Mouse (Mus musculus): ENCODE measurements around the gene Taf1c. TPM values are rescaled to one million over a fixed set of nuclear protein-coding genes. Genes with fewer than 3 reads are reported as not detected.

The Taf1c gene
- polyA plus RNA-seq, 1 experiment from 2014 or later: 11.8 TPM

GRCm38 (mm10) chr8:119635958-119636357 is 30.9 kb upstream of the Taf1c start:
- no peak overlapping the region for H3K4me2 ChIP-seq
- no peak for ATAC-seq (ENCODE audit: low FRiP score)
- 78% methylated on average over 2 of the region's 2 CpGs for WGBS
- H3K27ac ChIP-seq (replicated peaks): no peak overlapping the region
- no peaks in the 10 kb centered on the region for H3K9me3 ChIP-seq (replicated peaks)
- no peak overlapping the region for H3K9ac ChIP-seq (replicated peaks)
- H3K4me3 ChIP-seq (replicated peaks): no peak overlapping the region
- H3K36me3 ChIP-seq: no peaks in the 10 kb centered on the region
- H3K27me3 ChIP-seq (replicated peaks): peaks cover 19% of the 10 kb centered on the region
- peaks cover 16% of the 10 kb centered on the region for H3K4me1 ChIP-seq

GRCm38 (mm10) chr8:119635378-119635777 is 30.4 kb upstream of the Taf1c start, which contains the start of gene Kcng4:
Gene Kcng4, minus strand, starts transcription at chr8:119635680.
- WGBS: 49% methylated on average over 6 of the region's 6 CpGs
- peaks cover 19% of the 10 kb centered on the region for H3K4me1 ChIP-seq
- no peaks in the 10 kb centered on the region for H3K9me3 ChIP-seq (replicated peaks)
- no peak within 1 kb of the TSS for H3K27ac ChIP-seq (replicated peaks)
- H3K9ac ChIP-seq (replicated peaks): no peak within 1 kb of the TSS
- H3K27me3 ChIP-seq (replicated peaks): peaks cover 19% of the 10 kb centered on the region
- ATAC-seq (ENCODE audit: low FRiP score): no peak
- no peak within 1 kb of the TSS for H3K4me3 ChIP-seq (replicated peaks)
- no peaks in the 10 kb centered on the region for H3K36me3 ChIP-seq
- peak within 1 kb of the TSS; percentile 2; the same call in 1 of the 2 replicates for H3K4me2 ChIP-seq

GRCm38 (mm10) chr8:119634616-119635336 is 29.8 kb upstream of the Taf1c start:
- Histone ChIP-seq H3K27ac (replicated peaks) (no peak overlapping the region), H3K9ac (replicated peaks) (no peak overlapping the region), H3K27me3 (replicated peaks) (peaks cover 19% of the 10 kb centered on the region), H3K4me3 (replicated peaks) (no peak overlapping the region), H3K9me3 (replicated peaks) (no peaks in the 10 kb centered on the region), H3K4me2 (peak overlapping the region; percentile 2; the same call in 1 of the 2 replicates), H3K36me3 (no peaks in the 10 kb centered on the region), H3K4me1 (peaks cover 16% of the 10 kb centered on the region)
- ATAC-seq (ENCODE audit: low FRiP score): no peak; the same call in 1 of the 2 replicates
- WGBS: 21% methylated on average over 14 of the region's 14 CpGs

DNA sequence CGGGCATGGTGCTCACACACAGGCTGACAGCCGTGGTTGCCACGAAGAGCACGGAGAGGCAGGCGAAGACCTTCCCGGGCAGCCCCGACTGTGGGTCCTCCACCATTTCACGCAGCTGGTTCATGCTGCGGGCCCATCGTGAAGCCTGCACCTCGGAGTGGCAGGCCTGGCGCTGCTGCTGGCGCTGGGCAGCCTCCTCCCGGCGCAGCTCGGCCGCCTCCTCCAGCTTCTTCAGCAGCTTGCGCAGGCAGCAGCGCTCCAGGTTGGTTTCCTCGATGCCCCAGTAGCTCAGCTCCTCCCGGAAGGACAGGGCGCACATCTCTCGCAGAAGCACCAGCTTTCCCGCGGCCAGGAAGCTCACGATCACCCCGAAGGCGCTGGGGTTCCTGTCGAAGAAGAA is 27.9 kb upstream of the Taf1c start:
- H3K27me3 ChIP-seq (replicated peaks): peaks cover 19% of the 10 kb centered on the region
- no peaks in the 10 kb centered on the region for H3K9me3 ChIP-seq (replicated peaks)
- H3K9ac ChIP-seq (replicated peaks): no peak overlapping the region
- ATAC-seq (ENCODE audit: low FRiP score): no peak
- H3K27ac ChIP-seq (replicated peaks): no peak overlapping the region
- 53% methylated on average over 29 of the region's 29 CpGs for WGBS
- H3K36me3 ChIP-seq: no peaks in the 10 kb centered on the region
- H3K4me2 ChIP-seq: no peak overlapping the region
- peaks cover 16% of the 10 kb centered on the region for H3K4me1 ChIP-seq
- H3K4me3 ChIP-seq (replicated peaks): no peak overlapping the region

- Histone ChIP-seq H3K36me3 (no peaks in the 10 kb centered on the region), H3K9ac (replicated peaks) (no peak overlapping the region), H3K9me3 (replicated peaks) (no peaks in the 10 kb centered on the region), H3K27me3 (replicated peaks) (peaks cover 18% of the 10 kb centered on the region), H3K4me2 (no peak overlapping the region), H3K4me3 (replicated peaks) (no peak overlapping the region), H3K4me1 (peaks cover 16% of the 10 kb centered on the region), H3K27ac (replicated peaks) (no peak overlapping the region)
- no peak for ATAC-seq (ENCODE audit: low FRiP score)
- 87% methylated on average over 9 of the region's 9 CpGs for WGBS
Measured at GRCm38 (mm10) chr8:119632246-119632645, 27.2 kb upstream of the Taf1c start.

DNA sequence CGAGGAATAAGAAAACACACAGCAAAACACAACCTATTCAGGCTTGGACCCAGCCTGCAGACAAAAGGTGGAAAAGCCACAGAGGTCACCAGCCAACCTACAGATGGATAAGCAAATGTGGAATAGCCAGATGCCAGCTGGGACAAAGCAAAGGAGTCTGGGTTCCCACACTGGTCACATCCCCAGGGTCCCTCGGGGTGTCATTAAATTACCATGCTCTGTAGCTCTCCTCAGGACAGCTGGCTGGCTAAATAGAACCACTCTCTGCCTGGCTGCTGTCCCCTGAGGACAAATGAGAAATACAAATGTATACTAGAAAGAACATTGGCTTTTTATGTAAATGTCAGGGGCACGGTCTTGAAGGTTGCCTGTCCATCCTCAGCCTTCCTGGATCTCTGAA is 25.8 kb upstream of the Taf1c start:
- no peak overlapping the region for H3K4me2 ChIP-seq
- H3K9me3 ChIP-seq (replicated peaks): no peaks in the 10 kb centered on the region
- H3K36me3 ChIP-seq: no peaks in the 10 kb centered on the region
- H3K4me3 ChIP-seq (replicated peaks): no peak overlapping the region
- H3K9ac ChIP-seq (replicated peaks): no peak overlapping the region
- no peak overlapping the region for H3K27ac ChIP-seq (replicated peaks)
- H3K4me1 ChIP-seq: peaks cover 16% of the 10 kb centered on the region
- WGBS: 25% methylated on average over 3 of the region's 3 CpGs
- ATAC-seq (ENCODE audit: low FRiP score): no peak
- H3K27me3 ChIP-seq (replicated peaks): peaks cover 15% of the 10 kb centered on the region

- no peak for ATAC-seq (ENCODE audit: low FRiP score)
- peaks cover 1% of the 10 kb centered on the region; the same call in 1 of the 2 replicates for H3K27me3 ChIP-seq (replicated peaks)
- H3K4me1 ChIP-seq: peaks cover 3% of the 10 kb centered on the region; the same call in 1 of the 2 replicates
- no peaks in the 10 kb centered on the region for H3K36me3 ChIP-seq
- no peak overlapping the region for H3K9ac ChIP-seq (replicated peaks)
- H3K4me2 ChIP-seq: no peak overlapping the region
- H3K9me3 ChIP-seq (replicated peaks): no peaks in the 10 kb centered on the region
- no peak overlapping the region for H3K27ac ChIP-seq (replicated peaks)
- no peak overlapping the region for H3K4me3 ChIP-seq (replicated peaks)
- 48% methylated on average over 10 of the region's 10 CpGs for WGBS
Measured at GRCm38 (mm10) chr8:119627613-119628359, 22.8 kb upstream of the Taf1c start.

GRCm38 (mm10) chr8:119627199-119627598 is 22.2 kb upstream of the Taf1c start:
- Histone ChIP-seq H3K9ac (replicated peaks) (no peak overlapping the region), H3K4me2 (no peak overlapping the region), H3K27ac (replicated peaks) (no peak overlapping the region), H3K4me3 (replicated peaks) (no peak overlapping the region), H3K9me3 (replicated peaks) (no peaks in the 10 kb centered on the region), H3K36me3 (no peaks in the 10 kb centered on the region), H3K27me3 (replicated peaks) (no peaks in the 10 kb centered on the region), H3K4me1 (peaks cover 3% of the 10 kb centered on the region; the same call in 1 of the 2 replicates)
- ATAC-seq (ENCODE audit: low FRiP score): no peak
- 93% methylated on average over 7 of the region's 7 CpGs for WGBS

DNA sequence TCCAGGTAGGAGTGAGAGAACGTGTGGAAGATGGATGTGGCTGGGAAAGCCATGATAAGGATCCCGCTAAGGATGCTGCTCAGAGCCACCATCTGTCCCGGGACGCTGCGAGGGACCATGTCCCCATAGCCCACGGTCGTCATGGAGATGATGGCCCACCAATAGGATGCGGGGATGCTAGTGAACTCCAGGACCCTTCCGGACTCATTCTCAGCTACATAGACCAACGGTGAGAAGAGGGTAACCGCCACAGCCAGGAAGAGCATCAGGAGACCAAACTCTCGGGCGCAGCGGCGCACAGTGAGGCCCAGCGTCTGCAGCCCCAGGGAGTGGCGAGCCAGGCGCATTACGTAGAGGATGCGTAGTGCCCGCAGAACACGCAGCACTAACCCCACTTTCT is 20.8 kb upstream of the Taf1c start:
- Histone ChIP-seq H3K36me3 (no peaks in the 10 kb centered on the region), H3K4me2 (no peak overlapping the region), H3K27ac (replicated peaks) (no peak overlapping the region), H3K4me1 (peaks cover 1% of the 10 kb centered on the region; the same call in 1 of the 2 replicates), H3K9ac (replicated peaks) (no peak overlapping the region), H3K27me3 (replicated peaks) (no peaks in the 10 kb centered on the region), H3K4me3 (replicated peaks) (no peak overlapping the region), H3K9me3 (replicated peaks) (no peaks in the 10 kb centered on the region)
- no peak for ATAC-seq (ENCODE audit: low FRiP score)
- 76% methylated on average over 22 of the region's 22 CpGs for WGBS

- 92% methylated on average over 7 of the region's 7 CpGs for WGBS
Measured at GRCm38 (mm10) chr8:119624916-119625315, 19.9 kb upstream of the Taf1c start.

GRCm38 (mm10) chr8:119623744-119624143 is 18.7 kb upstream of the Taf1c start:
- 68% methylated on average over 1 of the region's 1 CpGs for WGBS
- no peak for ATAC-seq (ENCODE audit: low FRiP score)
- H3K27me3 ChIP-seq (replicated peaks): no peaks in the 10 kb centered on the region

More at GRCm38 (mm10) chr8:119624916-119625315, 19.9 kb upstream of the Taf1c start:
- H3K9me3 ChIP-seq (replicated peaks): no peaks in the 10 kb centered on the region
- no peak overlapping the region for H3K4me3 ChIP-seq (replicated peaks)
- H3K27ac ChIP-seq (replicated peaks): no peak overlapping the region
- no peak overlapping the region for H3K4me2 ChIP-seq
- no peak overlapping the region for H3K9ac ChIP-seq (replicated peaks)
- no peaks in the 10 kb centered on the region for H3K27me3 ChIP-seq (replicated peaks)
- H3K36me3 ChIP-seq: no peaks in the 10 kb centered on the region
- no peak for ATAC-seq (ENCODE audit: low FRiP score)
- H3K4me1 ChIP-seq: no peaks in the 10 kb centered on the region

GRCm38 (mm10) chr8:119623061-119623460 is 18.0 kb upstream of the Taf1c start:
- Histone ChIP-seq H3K4me1 (no peaks in the 10 kb centered on the region), H3K4me2 (no peak overlapping the region), H3K9ac (replicated peaks) (no peak overlapping the region), H3K9me3 (replicated peaks) (no peaks in the 10 kb centered on the region), H3K27me3 (replicated peaks) (no peaks in the 10 kb centered on the region), H3K27ac (replicated peaks) (no peak overlapping the region), H3K4me3 (replicated peaks) (no peak overlapping the region), H3K36me3 (no peaks in the 10 kb centered on the region)
- ATAC-seq (ENCODE audit: low FRiP score): no peak
- WGBS: 88% methylated on average over 8 of the region's 8 CpGs

More at GRCm38 (mm10) chr8:119623744-119624143, 18.7 kb upstream of the Taf1c start:
- Histone ChIP-seq H3K9me3 (replicated peaks) (no peaks in the 10 kb centered on the region), H3K4me1 (no peaks in the 10 kb centered on the region), H3K27ac (replicated peaks) (no peak overlapping the region), H3K9ac (replicated peaks) (no peak overlapping the region), H3K4me2 (no peak overlapping the region), H3K36me3 (no peaks in the 10 kb centered on the region), H3K4me3 (replicated peaks) (no peak overlapping the region)

All from neural tube, embryonic 15.5 days (tissue).